Mouse (Mus musculus) left cerebral cortex, adult 11 months (tissue): Measurements from ENCODE around the gene Mog.
"Not testable (repeated sequence)": the region's sequence is repeated elsewhere in the genome, so short reads cannot be mapped to it uniquely, and the experiment has no call there.

Experiments used
- DNase-seq: peaks from one replicate; pipeline ENCODE4 v3.0.0; 2022; ENCODE audit warnings: low spot score

Mog gene

DNA sequence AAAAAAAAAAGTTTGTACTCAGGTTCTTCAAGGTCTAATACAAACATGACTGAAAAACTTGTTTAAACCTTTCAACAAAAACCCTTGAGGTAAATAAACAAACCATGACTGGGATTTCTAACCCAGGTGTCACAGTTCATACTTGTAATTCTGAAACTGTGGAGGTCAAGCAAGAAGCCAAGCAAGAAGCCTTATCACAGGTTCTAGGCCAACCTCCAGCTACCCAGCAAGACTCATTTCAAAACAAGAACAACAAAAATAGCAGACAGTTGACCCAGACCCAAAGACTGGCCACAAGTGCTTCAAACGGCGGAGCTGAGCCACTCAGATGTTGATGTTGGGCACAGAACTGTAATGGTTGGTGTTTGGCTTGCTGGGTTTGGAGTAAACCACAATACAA is 28.7 kb downstream of the Mog start:
- DNase-seq, result no peak

DNA sequence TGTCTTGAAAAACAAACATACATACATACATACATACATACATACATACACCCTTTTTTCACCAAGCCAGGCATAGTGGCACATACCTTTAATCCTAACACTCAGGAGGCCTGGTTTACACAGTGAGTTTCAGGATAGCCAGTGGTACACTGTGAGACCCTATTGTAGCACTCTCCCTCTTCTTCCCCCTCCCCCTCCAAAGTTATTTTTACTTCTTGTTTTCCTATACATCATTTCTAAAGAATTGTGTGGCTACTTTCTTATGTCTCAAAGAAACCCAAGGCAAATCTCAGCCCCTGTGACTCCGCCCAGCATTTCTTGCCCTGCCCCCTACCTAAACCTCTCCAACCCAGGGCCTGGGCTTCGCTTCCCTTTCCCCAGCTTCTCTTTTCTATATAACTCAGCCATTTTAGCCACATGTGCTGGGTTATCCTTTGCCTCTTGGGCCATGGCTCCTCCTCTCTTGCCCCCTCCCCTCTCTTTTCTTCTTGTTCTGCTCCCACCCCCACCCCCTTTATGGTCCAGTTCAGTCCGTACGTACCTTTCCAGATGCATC is 29.4 kb downstream of the Mog start:
- no peak for DNase-seq

DNA sequence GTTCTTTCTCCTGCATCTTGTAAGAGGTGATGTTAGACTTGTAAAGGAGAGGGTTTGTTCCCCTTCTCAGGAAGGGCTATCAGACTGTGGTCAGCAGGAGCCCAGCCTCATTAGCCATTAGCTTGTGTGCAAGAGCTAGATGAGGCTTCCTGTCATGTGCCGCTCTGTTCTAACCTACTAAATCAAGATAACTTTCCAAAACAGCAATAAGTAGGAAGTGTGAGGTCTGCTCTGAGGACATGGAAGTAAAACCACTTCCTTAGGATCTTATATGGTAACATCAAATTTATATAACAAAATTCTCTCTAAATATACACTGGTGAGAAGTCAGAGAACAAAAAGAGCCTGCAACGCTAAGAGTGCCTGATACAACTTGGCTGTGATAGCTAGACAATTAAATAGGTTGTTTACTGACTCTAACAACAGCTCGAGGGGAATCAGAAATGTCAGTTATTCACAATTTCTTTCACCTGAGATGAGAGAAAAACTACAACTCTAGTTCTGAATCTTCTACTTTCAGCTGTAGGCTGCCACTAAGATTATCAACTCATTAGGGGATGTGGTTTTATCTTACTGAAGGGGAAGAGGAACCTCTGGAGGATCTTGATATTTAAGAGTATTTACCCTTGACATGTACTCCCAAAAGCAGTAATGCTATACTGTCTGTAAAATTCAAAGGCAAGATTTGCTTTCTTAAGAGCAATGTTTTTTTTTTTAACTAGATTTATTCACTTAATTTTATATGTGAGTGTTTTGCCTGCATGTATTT is 30.7 kb downstream of the Mog start:
- DNase-seq, result no peak

DNA sequence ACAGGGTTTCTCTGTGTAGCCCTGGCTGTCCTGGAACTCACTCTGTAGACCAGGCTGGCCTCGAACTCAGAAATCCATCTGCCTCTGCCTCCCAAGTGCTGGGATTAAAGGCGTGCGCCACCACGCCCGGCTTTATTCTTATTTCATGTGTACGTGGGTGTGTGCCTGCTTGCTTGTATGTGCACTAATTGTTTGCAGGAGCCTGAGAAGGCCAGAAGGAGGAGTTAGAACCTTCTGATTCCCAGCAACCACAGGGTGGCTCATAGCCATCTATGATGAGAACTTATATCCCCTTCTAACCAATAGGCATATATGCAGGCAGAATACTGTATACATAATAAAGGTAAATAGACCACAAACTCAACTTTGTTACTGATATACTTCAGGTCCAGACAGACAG is 32.6 kb downstream of the Mog start:
- not testable (repeated sequence) for DNase-seq

DNA sequence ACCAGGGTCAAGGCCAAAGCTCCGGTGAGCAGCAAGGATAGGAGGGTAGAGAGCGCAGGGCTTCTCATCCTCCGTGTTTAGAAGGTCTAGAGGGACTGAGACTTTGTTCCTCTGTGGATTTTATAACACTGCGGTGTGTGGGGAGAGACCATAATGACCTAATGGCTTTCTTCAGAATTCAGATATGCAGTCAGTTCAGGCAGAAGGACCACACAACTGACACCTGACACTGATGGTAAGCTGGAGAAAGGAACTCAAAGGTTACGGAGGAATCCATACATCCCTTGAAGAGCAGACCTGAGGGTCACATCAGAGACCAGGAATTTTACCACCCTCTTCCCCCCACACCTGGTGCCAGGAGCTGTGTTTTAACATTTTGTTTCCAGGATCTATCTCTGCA is 33.8 kb downstream of the Mog start, which contains the start of gene H2-M5:
TSS of gene H2-M5 (minus strand) at position 101 of the 400 bp plus-strand sequence.
- DNase-seq, result no peak

DNA sequence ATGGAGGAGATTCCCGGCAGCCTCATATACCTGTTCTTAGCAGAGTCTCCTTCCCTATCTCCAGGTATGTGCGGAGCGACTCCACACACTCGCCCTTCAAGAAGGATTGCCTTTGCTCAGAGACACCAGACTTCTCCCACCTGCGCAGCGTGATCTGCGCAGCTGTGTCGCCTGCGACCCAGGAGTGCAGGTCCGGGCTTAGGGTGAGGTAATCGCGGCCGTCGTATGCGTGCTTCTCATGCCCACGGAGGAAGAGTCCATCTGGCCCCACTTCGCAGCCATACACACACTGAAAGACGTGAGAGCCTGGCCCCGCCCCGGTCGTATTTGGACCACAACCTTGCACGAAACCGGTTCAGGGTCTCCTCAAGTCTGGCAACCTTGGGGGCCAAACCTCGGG is 34.7 kb downstream of the Mog start:
- DNase-seq, result no peak

DNA sequence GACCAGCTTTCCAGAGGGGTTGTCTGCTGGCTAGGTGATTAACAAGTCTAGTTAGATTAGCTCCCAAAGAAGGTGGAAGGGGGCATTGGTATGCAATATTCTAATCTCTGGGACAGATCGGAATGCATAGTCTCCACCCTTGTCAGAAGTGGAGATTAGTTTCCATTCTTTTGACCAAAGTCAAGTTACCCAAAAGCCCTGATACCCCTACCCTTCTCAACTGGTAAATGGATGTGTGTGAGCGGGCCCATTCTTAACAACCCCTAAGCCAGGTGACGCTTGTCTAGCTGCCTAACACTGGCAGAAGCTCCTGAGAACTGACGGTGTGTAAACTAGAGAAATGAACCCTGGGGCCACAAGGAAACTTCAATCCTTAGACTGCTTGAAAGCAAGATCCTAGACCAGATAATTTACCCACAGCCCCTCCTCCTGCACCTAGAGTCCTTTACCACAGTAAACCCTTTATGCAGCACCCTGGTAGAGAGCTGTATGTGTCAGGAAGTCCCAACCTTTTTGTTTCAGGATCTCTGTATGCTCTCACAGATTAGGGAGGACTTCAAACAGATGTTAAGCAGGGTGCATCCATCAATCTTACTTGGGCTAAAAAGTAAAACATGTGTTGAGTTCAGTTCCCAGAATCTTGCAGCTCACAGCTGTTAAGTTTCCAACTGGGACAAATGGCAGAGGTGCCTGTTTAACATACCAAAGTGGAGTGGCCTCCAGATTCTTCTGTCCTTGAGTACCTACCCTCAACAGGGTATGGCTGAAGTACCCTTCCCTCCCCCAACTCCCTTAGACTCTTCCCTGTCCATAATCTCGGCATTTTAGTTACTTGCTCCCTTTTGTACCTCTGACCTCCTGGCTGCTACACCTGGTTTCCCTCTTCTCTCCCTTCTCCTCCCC is 40.7 kb downstream of the Mog start:
- DNase-seq, result no peak

DNA sequence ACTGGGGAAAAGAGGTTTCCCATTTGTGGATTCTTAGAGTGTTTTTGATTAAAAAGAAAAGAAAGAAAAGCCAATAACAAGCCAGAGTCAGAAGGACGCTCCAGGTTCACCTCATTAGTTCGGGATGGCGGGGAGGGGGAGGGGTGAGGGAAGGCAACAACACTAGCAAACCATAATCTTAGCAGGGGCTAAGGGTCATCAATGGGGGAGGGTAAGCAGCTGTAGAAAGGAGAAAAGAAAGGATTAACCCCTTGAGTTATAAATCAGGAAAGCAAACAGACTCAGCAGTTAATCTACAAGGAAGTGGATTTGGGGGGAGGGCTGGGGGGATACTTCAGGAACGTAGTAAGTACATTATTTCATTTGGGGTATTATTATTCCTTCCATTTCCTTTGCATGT is 41.4 kb downstream of the Mog start:
- no peak for DNase-seq

DNA sequence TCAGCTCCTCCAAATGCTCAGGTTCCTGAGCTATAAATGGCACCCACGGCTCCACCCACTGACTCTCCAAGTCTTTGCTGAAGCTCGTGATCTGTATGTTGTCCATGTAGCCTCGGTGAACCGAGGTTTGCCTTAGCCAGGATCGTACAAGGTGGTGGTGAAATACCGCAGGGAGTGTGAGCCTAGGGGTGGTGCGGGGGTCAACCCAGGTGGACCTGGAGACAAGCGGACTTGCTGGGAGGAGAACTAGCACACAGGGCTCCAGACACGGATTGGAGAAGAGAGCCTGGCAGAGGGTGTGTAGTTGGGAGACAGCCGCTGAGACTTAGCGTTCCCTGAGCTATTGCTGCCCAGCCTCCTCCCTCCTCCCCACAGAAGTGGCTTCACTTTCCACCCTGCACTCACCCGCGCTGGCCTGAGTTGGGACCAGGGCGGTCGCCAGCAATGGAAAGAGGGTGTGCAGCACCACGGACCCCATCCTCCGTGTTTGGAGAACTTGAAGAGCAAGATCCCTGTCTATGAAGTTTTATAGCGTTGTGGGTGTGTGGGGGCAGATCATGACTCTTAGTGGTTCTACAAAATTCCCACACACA is 41.9 kb downstream of the Mog start, which contains the start of gene 2410137M14Rik:
TSS of gene 2410137M14Rik (minus strand) at position 17 of the 593 bp plus-strand sequence.
- no peak for DNase-seq

DNA sequence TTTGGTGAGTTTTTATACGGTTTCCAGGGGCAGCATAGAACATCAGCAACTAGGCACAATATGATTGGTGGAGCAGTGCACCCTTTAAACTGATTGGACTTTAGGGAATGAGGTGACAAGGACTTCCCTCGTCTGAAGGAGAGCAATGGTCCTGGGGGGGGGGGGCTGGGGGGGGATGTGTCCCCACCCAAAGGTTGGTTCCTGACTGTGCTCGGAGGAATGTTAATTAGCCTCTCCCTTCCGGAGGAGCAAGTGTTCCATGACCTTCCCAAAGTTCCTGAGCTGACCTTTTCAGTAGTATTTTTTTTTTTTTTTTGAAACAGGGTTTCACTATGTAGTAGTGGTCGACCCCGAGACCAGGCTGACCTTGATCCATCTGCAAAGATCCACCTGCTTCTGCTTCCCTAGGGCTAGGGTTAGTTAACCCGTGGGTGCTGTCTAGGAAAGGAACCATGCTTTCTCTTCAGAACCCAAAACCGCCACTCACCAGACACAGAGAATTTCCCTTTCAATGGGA is 49.9 kb downstream of the Mog start:
- no peak for DNase-seq

DNA sequence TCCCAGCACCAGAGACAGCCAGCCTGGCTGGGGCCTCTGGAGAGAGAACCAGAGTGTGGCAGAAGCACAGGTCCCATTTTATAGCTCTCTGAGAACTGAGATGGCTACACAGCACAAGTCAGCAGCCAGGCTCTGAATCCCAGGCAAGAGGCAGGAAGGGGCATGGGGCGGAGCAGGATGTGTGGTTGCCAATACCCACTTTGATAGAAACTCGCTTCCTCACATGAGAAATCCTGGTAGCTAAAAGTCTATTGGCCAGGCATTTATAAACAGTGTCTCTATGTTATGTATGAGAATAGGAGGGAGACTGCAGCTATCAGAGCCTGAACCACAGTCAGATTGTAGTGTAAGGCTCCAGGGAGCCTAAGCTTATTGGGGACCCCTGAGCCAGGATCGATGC is 50.4 kb downstream of the Mog start:
- no peak for DNase-seq

DNA sequence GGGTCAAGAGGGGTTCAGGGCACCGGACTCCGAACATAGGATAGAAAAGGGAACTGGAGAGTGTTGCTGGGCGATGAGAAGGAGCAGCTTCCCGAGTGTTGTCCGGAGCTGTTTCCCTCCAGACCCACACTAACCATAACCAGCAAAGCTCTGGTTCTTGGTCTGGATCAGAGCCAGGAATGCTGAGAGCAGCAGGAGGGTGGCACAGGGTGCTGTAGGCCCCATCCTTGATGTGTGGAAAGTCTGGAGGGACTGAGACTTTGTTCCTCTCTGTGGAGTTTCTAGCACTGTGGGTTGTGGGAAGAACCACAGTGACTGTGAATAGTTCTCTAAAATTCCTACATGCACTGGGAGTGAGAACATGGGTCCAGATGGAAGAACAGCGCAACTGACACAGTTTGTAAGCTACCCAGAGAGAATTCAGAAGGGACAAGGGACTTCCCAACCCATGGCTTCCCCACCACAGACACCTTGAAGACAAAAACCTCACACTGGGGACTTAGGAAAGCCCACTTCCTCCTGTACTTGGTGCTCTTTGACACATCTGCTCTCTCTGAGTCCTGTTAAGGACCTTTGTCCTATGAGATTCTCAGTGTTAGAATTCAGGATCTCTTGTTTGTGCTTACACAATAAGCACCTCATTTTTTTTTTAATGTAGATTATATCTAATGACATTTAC is 51.9 kb downstream of the Mog start:
- no peak for DNase-seq

DNA sequence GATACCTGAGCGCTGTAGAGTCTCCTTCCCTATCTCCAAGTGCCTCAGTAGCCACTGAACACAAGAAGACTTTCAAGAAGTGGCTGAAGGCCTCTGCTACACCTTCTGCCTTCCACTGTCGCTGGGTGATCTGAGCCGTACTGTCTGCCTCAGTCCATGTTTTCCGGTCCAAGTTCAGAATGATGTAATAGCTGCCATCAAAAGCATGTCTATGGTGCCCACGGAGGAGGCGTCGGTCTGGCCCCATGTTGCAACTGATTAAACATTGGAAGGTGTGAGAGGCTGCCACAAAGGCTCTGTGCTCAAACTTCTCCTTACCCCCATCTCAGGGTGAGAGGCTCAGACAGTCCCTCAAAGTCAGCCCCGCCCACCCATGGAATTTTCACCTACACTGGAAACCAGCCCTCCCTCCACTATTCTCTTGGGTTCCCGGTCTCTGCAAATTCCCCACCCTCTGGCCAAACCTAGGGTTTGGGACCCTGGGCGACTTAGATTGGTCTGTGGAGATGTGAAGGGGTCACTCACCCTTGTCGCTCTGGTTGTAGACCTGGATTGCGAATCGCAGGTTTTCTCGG is 52.8 kb downstream of the Mog start:
- DNase-seq, result no peak

DNA sequence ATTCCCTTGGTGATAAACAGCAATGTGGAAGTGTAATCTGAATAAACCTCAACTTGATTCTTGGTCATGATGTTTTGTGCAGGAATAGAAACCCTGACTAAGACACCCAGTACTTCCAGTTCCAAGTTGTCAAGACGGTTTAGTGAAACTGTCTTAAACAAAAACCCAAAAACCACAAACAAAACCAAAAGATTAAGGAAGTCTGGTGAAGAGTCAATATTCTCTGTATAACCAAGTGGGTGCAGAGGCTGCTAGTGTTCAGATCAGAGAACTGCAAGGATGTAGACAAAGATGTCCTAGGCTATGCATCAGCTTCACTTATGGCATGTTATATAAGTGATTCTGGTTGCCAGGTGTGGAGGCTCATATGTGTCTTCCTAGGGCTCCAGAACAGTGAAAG is 56.3 kb downstream of the Mog start:
- DNase-seq, result no peak

DNA sequence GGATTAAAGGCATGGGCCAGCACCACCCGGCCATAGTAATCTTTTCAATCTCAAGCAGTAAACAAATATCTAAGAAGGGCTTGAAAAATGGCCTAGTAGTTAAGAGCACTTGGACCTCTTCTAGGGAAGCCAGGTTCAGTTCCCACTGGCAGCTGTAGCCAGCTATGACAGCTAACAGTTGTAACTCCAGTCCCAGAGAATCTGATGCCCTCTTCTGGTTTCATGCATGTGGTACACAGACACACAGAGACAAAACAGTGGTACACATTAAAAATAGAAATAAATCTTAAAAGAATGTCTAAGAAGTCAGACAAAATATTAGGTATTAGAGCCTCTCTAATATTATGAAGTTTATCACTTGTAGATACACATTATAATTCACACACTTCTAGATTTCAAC is 62.1 kb downstream of the Mog start:
- DNase-seq, result no peak
